Mouse (Mus musculus): Measurements from ENCODE around the gene Stkld1. TPM values are rescaled to one million over a fixed set of nuclear protein-coding genes. Genes with fewer than 3 reads are reported as not detected.
A peak's percentile ranks its signal among the peaks of the same experiment; 100 is the strongest.

The Stkld1 gene
- polyA plus RNA-seq, 1 experiment from 2014 or later, result 0.52 TPM

DNA sequence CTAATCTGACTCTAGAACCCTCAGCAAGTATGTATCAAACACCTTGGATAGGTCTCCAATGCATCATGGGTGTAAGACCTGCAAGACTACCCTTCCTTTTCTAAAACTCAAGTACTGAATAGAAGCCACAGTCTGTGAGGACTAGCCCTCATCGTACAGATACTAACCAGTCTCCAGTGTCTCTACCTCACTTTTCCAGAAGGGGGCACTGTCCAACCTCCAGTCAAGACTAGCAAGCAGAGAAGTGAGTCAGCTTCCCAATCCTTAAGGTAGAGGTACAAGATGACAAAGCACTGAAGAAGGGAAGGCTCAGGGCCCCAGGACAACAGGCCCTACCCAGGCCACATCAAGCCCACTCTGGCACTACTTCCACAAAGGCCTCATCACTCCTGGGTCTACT is 3.5 kb upstream of the Stkld1 start:
- Histone ChIP-seq H3K36me3 (ENCODE audit: control insufficient read depth, insufficient read depth, low read length) (peaks cover 46% of the 10 kb centered on the region), H3K4me1 (ENCODE audit: control insufficient read depth, insufficient read depth, low read length) (peaks cover 14% of the 10 kb centered on the region), H3K27me3 (replicated peaks; ENCODE audit: control insufficient read depth, insufficient read depth, low read length) (no peaks in the 10 kb centered on the region), H3K4me3 (ENCODE audit: low read depth, low read length) (no peak overlapping the region), H3K9ac (ENCODE audit: low read length) (no peak overlapping the region), H3K4me2 (ENCODE audit: low read length) (no peak overlapping the region), H3K9me3 (replicated peaks; ENCODE audit: control insufficient read depth, low read length) (no peaks in the 10 kb centered on the region), H3K27ac (ENCODE audit: low read depth, low read length) (no peak overlapping the region)
- DNase-seq (ENCODE audit: low spot score) (peak; percentile 77), ATAC-seq (no peak)
- 31% methylated on average over 1 of the region's 1 CpGs for WGBS

- Histone ChIP-seq H3K9ac (ENCODE audit: low read length) (peak overlapping the region; percentile 86), H3K27me3 (replicated peaks; ENCODE audit: control insufficient read depth, insufficient read depth, low read length) (no peaks in the 10 kb centered on the region), H3K36me3 (ENCODE audit: control insufficient read depth, insufficient read depth, low read length) (peaks cover 25% of the 10 kb centered on the region), H3K4me2 (ENCODE audit: low read length) (peak overlapping the region; percentile 85), H3K9me3 (replicated peaks; ENCODE audit: control insufficient read depth, low read length) (no peaks in the 10 kb centered on the region), H3K4me3 (ENCODE audit: low read depth, low read length) (peak overlapping the region; percentile 86), H3K27ac (ENCODE audit: low read depth, low read length) (peak overlapping the region; percentile 72; the same call in 1 of the 2 replicates), H3K4me1 (ENCODE audit: control insufficient read depth, insufficient read depth, low read length) (peaks cover 14% of the 10 kb centered on the region)
- DNase-seq (ENCODE audit: low spot score) (no peak), ATAC-seq (peak; percentile 15; the same call in 1 of the 2 replicates)
- 2% methylated on average over 41 of the region's 49 CpGs for WGBS
These were observed 1.2 kb upstream of the Stkld1 start for GRCm38 (mm10) chr2:26932473-26933303.

GRCm38 (mm10) chr2:26935286-26935685 is 1.4 kb downstream of the Stkld1 start:
- Histone ChIP-seq H3K9me3 (replicated peaks; ENCODE audit: control insufficient read depth, low read length) (no peaks in the 10 kb centered on the region), H3K27me3 (replicated peaks; ENCODE audit: control insufficient read depth, insufficient read depth, low read length) (no peaks in the 10 kb centered on the region), H3K4me2 (ENCODE audit: low read length) (no peak overlapping the region), H3K9ac (ENCODE audit: low read length) (no peak overlapping the region), H3K27ac (ENCODE audit: low read depth, low read length) (no peak overlapping the region), H3K4me1 (ENCODE audit: control insufficient read depth, insufficient read depth, low read length) (peaks cover 14% of the 10 kb centered on the region), H3K4me3 (ENCODE audit: low read depth, low read length) (no peak overlapping the region), H3K36me3 (ENCODE audit: control insufficient read depth, insufficient read depth, low read length) (peaks cover 16% of the 10 kb centered on the region)
- DNase-seq (ENCODE audit: low spot score) (no peak), ATAC-seq (no peak)
- WGBS, result 90% methylated on average over 2 of the region's 2 CpGs

DNA sequence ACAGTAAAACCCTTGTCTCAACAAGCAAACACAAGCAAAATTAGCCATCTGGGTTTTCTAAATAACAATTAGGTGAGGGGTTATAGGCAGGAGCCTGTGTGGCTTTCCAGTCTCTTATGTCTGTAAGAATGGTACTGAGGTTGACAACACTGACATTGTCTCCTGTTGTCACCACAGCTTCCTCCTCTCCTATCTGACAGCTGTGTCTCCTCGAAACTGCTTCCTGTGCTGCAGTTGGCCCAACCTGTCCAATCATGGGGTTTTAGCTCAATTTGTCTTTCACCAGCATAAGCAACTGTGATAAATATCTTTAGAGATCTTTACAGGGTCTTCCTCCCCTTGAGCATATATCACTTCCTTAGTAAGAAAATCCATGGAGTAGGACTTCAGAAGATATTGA is 2.6 kb downstream of the Stkld1 start:
- ATAC-seq, result no peak
- no peak overlapping the region for H3K4me3 ChIP-seq (ENCODE audit: low read depth, low read length)
- 79% methylated on average over 1 of the region's 1 CpGs for WGBS

DNA sequence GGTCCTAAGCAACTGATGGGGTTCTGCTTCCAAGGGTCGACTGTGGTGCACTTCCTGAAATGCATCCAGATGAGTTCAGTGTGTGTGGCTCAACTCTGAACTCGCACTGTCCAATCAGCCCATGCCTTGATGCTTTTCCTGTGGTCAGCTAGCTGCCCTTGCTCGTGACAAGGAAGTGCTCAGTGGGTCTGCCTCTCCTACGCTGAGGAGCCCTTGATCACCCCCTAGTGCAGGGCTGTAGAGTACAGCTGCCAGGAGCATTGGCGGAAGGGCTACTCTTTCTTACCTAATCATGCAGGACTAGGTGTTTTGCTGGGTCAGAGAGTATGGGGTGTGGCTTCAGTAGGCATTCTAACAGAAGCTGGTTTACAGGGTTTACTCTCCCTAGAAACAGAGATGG is 7.7 kb downstream of the Stkld1 start:
- Histone ChIP-seq H3K27me3 (replicated peaks; ENCODE audit: control insufficient read depth, insufficient read depth, low read length) (no peaks in the 10 kb centered on the region), H3K4me2 (ENCODE audit: low read length) (no peak overlapping the region), H3K27ac (ENCODE audit: low read depth, low read length) (no peak overlapping the region), H3K9me3 (replicated peaks; ENCODE audit: control insufficient read depth, low read length) (no peaks in the 10 kb centered on the region), H3K9ac (ENCODE audit: low read length) (no peak overlapping the region), H3K4me3 (ENCODE audit: low read depth, low read length) (no peak overlapping the region), H3K4me1 (ENCODE audit: control insufficient read depth, insufficient read depth, low read length) (no peaks in the 10 kb centered on the region), H3K36me3 (ENCODE audit: control insufficient read depth, insufficient read depth, low read length) (no peaks in the 10 kb centered on the region)
- DNase-seq (ENCODE audit: low spot score), result no peak
- whole genome bisulfite sequencing, result 52% methylated on average over 5 of the region's 5 CpGs
- ATAC-seq, result no peak

More for the DNA sequence above, 2.6 kb downstream of the Stkld1 start:
- no peaks in the 10 kb centered on the region for H3K9me3 ChIP-seq (replicated peaks; ENCODE audit: control insufficient read depth, low read length)
- H3K4me1 ChIP-seq (ENCODE audit: control insufficient read depth, insufficient read depth, low read length), result peaks cover 13% of the 10 kb centered on the region
- H3K9ac ChIP-seq (ENCODE audit: low read length), result no peak overlapping the region
- no peak for DNase-seq (ENCODE audit: low spot score)
- H3K27me3 ChIP-seq (replicated peaks; ENCODE audit: control insufficient read depth, insufficient read depth, low read length), result no peaks in the 10 kb centered on the region
- H3K36me3 ChIP-seq (ENCODE audit: control insufficient read depth, insufficient read depth, low read length), result peaks cover 5% of the 10 kb centered on the region; the same call in 1 of the 2 replicates
- no peak overlapping the region for H3K4me2 ChIP-seq (ENCODE audit: low read length)
- H3K27ac ChIP-seq (ENCODE audit: low read depth, low read length), result no peak overlapping the region

GRCm38 (mm10) chr2:26943253-26943652 is 9.4 kb downstream of the Stkld1 start:
- DNase-seq (ENCODE audit: low spot score), result no peak
- no peak for ATAC-seq
- no peaks in the 10 kb centered on the region for H3K9me3 ChIP-seq (replicated peaks; ENCODE audit: control insufficient read depth, low read length)
- 76% methylated on average over 3 of the region's 3 CpGs for WGBS
- no peak overlapping the region for H3K27ac ChIP-seq (ENCODE audit: low read depth, low read length)
- no peak overlapping the region for H3K4me2 ChIP-seq (ENCODE audit: low read length)
- no peaks in the 10 kb centered on the region for H3K27me3 ChIP-seq (replicated peaks; ENCODE audit: control insufficient read depth, insufficient read depth, low read length)
- no peaks in the 10 kb centered on the region for H3K4me1 ChIP-seq (ENCODE audit: control insufficient read depth, insufficient read depth, low read length)
- no peak overlapping the region for H3K9ac ChIP-seq (ENCODE audit: low read length)
- 0 out of 2 replicates have a peak, but pooled peaks cover 5% of the 10 kb centered on the region for H3K36me3 ChIP-seq (ENCODE audit: control insufficient read depth, insufficient read depth, low read length)
- no peak overlapping the region for H3K4me3 ChIP-seq (ENCODE audit: low read depth, low read length)

DNA sequence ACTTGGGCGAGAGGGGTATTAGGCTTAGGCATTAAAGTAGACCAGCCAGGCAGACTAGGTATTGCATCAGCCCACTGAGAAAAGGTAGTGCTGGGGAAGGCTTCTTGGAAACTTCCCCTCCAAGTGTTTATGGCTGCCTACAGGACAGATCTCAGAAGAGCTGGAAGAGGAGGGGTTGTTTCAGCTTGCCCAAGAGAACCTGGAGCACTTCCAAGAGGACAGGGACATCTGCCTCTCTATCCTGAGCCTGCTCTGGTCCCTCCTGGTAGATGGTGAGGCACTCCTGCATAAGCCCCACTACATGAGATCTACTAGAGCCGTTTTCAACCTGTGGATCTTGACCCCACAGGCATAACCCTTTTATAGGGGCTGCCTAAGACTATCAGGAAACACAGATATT is 16.6 kb downstream of the Stkld1 start:
- no peak overlapping the region for H3K27ac ChIP-seq (ENCODE audit: low read depth, low read length)
- H3K9me3 ChIP-seq (replicated peaks; ENCODE audit: control insufficient read depth, low read length), result no peaks in the 10 kb centered on the region
- no peak for ATAC-seq
- peaks cover 56% of the 10 kb centered on the region for H3K36me3 ChIP-seq (ENCODE audit: control insufficient read depth, insufficient read depth, low read length)
- no peaks in the 10 kb centered on the region for H3K4me1 ChIP-seq (ENCODE audit: control insufficient read depth, insufficient read depth, low read length)
- 94% methylated on average over 2 of the region's 2 CpGs for WGBS
- no peak for DNase-seq (ENCODE audit: low spot score)
- no peak overlapping the region for H3K9ac ChIP-seq (ENCODE audit: low read length)
- H3K4me2 ChIP-seq (ENCODE audit: low read length), result no peak overlapping the region
- no peak overlapping the region for H3K4me3 ChIP-seq (ENCODE audit: low read depth, low read length)
- H3K27me3 ChIP-seq (replicated peaks; ENCODE audit: control insufficient read depth, insufficient read depth, low read length), result no peaks in the 10 kb centered on the region

DNA sequence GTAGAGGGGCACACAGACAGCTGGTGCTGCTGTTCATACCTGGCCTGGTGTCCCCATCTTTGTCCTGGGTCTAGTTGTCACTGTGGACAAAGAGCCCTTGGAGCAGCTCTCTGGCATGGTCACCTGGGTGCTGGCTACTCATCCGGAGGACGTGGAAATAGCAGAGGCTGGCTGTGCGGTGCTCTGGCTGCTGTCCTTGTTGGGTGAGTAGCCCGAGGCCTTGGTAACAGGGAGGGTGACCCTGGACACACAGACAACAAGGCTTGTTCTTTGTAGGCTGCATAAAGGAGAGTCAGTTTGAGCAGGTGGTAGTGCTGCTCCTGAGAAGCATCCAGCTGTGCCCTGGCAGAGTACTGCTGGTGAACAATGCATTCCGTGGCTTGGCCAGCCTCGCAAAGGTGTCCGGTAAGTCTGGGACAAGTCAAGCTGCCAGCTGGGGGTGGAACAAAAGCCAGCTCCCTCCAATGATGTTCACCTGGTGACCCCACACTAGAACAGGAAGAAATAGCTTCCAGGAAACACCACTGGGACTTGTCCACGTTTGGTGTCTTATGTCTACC is 17.6 kb downstream of the Stkld1 start:
- H3K4me1 ChIP-seq (ENCODE audit: control insufficient read depth, insufficient read depth, low read length), result no peaks in the 10 kb centered on the region
- H3K4me3 ChIP-seq (ENCODE audit: low read depth, low read length), result no peak overlapping the region
- no peaks in the 10 kb centered on the region for H3K27me3 ChIP-seq (replicated peaks; ENCODE audit: control insufficient read depth, insufficient read depth, low read length)
- no peak overlapping the region for H3K4me2 ChIP-seq (ENCODE audit: low read length)
- DNase-seq (ENCODE audit: low spot score) (no peak), ATAC-seq (no peak)
- no peaks in the 10 kb centered on the region for H3K9me3 ChIP-seq (replicated peaks; ENCODE audit: control insufficient read depth, low read length)
- H3K9ac ChIP-seq (ENCODE audit: low read length), result no peak overlapping the region
- 90% methylated on average over 8 of the region's 8 CpGs for WGBS
- H3K36me3 ChIP-seq (ENCODE audit: control insufficient read depth, insufficient read depth, low read length), result peaks cover 66% of the 10 kb centered on the region
- no peak overlapping the region for H3K27ac ChIP-seq (ENCODE audit: low read depth, low read length)

GRCm38 (mm10) chr2:26952193-26952592 is 18.3 kb downstream of the Stkld1 start:
- no peak overlapping the region for H3K27ac ChIP-seq (ENCODE audit: low read depth, low read length)
- H3K4me2 ChIP-seq (ENCODE audit: low read length), result no peak overlapping the region
- no peaks in the 10 kb centered on the region for H3K9me3 ChIP-seq (replicated peaks; ENCODE audit: control insufficient read depth, low read length)
- no peak overlapping the region for H3K4me3 ChIP-seq (ENCODE audit: low read depth, low read length)
- ATAC-seq (no peak), DNase-seq (ENCODE audit: low spot score) (no peak)
- H3K4me1 ChIP-seq (ENCODE audit: control insufficient read depth, insufficient read depth, low read length), result no peaks in the 10 kb centered on the region
- 95% methylated on average over 4 of the region's 4 CpGs for whole genome bisulfite sequencing
- H3K36me3 ChIP-seq (ENCODE audit: control insufficient read depth, insufficient read depth, low read length), result peaks cover 73% of the 10 kb centered on the region
- H3K9ac ChIP-seq (ENCODE audit: low read length), result no peak overlapping the region
- no peaks in the 10 kb centered on the region for H3K27me3 ChIP-seq (replicated peaks; ENCODE audit: control insufficient read depth, insufficient read depth, low read length)
